Mouse (Mus musculus) limb, embryonic 10.5 days (tissue): ENCODE measurements around the gene Unc93b1. TPM values are rescaled to one million over a fixed set of nuclear protein-coding genes. Genes with fewer than 3 reads are reported as not detected.

Experiments
- DNase-seq: peaks from one replicate; pipeline ENCODE4 v3.0.0-alpha.2; 2017; ENCODE audit warnings: low spot score
- H3K27ac ChIP-seq: fragments of 300-500 bp; sonication (generic); 2 replicates; pipeline ENCODE4 v1.5.1; 2016; ENCODE audit warnings: mild to moderate bottlenecking
- H3K27me3 ChIP-seq: fragments of 300-500 bp; sonication (generic); 2 replicates; pipeline ENCODE4 v1.6.1; 2016; ENCODE audit warnings: low read depth, mild to moderate bottlenecking; ENCODE audit not compliant: poor library complexity, severe bottlenecking
- H3K36me3 ChIP-seq: fragments of 300-500 bp; sonication (generic); 2 replicates; pipeline ENCODE4 v1.6.1; 2016; ENCODE audit warnings: mild to moderate bottlenecking, moderate library complexity
- H3K4me1 ChIP-seq: fragments of 300-500 bp; sonication (generic); 2 replicates; pipeline ENCODE4 v1.6.1; 2016
- H3K4me3 ChIP-seq: fragments of 300-500 bp; sonication (generic); 2 replicates; pipeline ENCODE4 v1.5.1; 2016; ENCODE audit warnings: mild to moderate bottlenecking, moderate library complexity
- H3K9me3 ChIP-seq: fragments of 300-500 bp; sonication (generic); replicated peaks from 2 replicates; pipeline ENCODE4 v1.6.1; 2016; ENCODE audit warnings: mild to moderate bottlenecking
- WGBS: fragments of 180-500 bp; shearing (Covaris S2); methylation state at CpG from one replicate; pipeline ENCODE4 v1.1.7; 2016; 5-methylcytosine and 5-hydroxymethylcytosine counted together
- polyA plus RNA-seq: library from polyadenylated mRNA; unstranded; fragments of >200 nt; fragmentation: Nextera tagmentation; extraction: Ambion mirVana; gene quantifications from 2 replicates; pipeline ENCODE4 v1.2.1, GENCODE M21; 2016

Gene Unc93b1
- polyA plus RNA-seq, 1 experiment from 2014 or later = 6.7 TPM

DNA sequence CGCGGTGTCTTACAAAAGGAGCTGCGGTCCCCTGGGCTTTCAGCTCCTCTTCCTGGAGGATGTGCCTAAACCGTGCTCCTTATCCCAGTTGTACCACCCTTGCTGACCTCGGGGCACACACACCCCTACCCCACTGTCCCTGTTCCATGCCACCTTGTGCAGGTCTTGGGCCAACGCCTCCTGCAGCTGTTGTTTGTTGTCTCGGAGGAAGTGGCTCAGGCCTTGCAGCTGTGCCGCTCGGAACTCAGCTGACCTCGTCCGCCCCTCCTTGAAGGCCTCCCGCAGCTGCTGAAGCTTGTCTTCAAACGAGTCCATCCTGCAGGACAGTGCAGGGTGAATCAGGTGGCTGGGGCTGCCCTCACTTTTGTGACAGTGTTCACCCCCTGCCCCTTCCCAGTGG lies 11.4 kb upstream of the Unc93b1 start:
- no peak overlapping the region for H3K4me3 ChIP-seq
- peaks cover 9% of the 10 kb centered on the region; the same call in 1 of the 2 replicates for H3K4me1 ChIP-seq
- H3K36me3 ChIP-seq = no peaks in the 10 kb centered on the region
- DNase-seq = no peak
- no peaks in the 10 kb centered on the region for H3K9me3 ChIP-seq
- H3K27ac ChIP-seq = peak overlapping the region; percentile 44; the same call in 1 of the 2 replicates
- WGBS = 60% methylated on average over 13 of the region's 13 CpGs
- no peaks in the 10 kb centered on the region for H3K27me3 ChIP-seq

DNA sequence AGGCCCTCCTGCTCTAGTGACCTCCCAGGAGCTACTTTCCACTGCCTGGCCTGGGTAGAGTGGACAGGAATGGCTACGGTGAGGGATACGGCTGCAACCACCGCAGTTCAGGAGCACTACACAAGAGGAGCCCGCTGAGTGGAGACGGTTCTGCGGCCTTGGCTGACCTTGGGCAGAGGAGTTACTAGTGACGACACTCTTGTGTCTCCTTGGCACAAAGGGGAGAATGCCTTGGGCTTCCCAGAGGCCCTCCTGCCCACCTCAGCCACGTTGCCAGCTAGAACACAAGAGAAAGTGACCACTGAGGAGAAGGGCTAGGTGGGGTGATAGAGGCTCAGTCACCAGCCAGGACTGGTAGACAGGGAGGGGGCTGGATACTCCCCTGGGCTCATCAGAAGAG lies 10.8 kb upstream of the Unc93b1 start:
- Histone ChIP-seq H3K27me3 (no peaks in the 10 kb centered on the region), H3K4me1 (peaks cover 13% of the 10 kb centered on the region), H3K9me3 (no peaks in the 10 kb centered on the region), H3K36me3 (no peaks in the 10 kb centered on the region), H3K4me3 (no peak overlapping the region), H3K27ac (peak overlapping the region; percentile 44; the same call in 1 of the 2 replicates)
- 84% methylated on average over 8 of the region's 8 CpGs for WGBS
- DNase-seq = no peak

DNA sequence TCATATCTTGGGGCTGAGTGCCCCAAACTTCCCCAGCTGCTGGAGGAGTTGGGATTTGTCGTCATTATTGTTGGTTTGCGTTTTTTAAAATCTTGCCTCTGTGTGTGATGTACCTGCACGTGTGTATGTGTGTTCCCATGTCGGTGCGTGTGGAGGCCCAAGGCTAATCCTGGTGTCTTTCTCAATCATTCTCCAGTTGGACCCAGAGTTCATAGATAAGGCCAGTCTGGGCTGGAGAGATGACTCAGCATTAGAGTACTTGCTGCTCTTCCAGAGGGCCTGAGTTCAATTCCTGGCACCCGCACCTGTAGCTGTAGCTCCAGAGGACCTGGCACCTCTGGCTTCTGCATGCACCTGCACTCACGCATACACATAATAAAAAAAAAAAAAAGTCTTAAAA lies 10.1 kb upstream of the Unc93b1 start:
- no peaks in the 10 kb centered on the region for H3K27me3 ChIP-seq
- H3K36me3 ChIP-seq = no peaks in the 10 kb centered on the region
- no peak overlapping the region for H3K27ac ChIP-seq
- H3K9me3 ChIP-seq = no peaks in the 10 kb centered on the region
- peaks cover 19% of the 10 kb centered on the region for H3K4me1 ChIP-seq
- WGBS = 92% methylated on average over 7 of the region's 7 CpGs
- no peak for DNase-seq
- H3K4me3 ChIP-seq = no peak overlapping the region

DNA sequence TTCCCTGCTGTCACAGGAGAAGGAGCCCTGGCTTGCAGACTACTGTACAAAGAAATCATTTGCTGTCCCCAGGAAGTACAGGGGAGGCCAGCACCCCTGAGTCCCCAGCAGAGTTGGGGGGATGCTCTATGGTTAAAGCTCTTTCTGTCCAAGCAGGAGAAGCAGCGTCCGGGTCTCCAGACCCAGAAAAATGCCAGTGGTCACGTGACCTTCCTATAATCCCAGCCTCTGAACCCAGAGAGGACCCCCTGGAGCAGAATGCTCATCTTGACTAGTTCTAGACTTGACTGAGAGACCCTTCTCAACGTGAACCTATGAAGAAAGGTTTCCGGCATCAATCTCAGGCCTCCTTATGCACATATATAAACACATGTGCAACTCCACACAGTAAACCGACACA lies 9.1 kb upstream of the Unc93b1 start:
- H3K4me3 ChIP-seq = no peak overlapping the region
- H3K27ac ChIP-seq = no peak overlapping the region
- H3K4me1 ChIP-seq = peaks cover 20% of the 10 kb centered on the region
- no peak for DNase-seq
- H3K9me3 ChIP-seq = no peaks in the 10 kb centered on the region
- H3K36me3 ChIP-seq = no peaks in the 10 kb centered on the region
- no peaks in the 10 kb centered on the region for H3K27me3 ChIP-seq
- WGBS = 84% methylated on average over 6 of the region's 6 CpGs

DNA sequence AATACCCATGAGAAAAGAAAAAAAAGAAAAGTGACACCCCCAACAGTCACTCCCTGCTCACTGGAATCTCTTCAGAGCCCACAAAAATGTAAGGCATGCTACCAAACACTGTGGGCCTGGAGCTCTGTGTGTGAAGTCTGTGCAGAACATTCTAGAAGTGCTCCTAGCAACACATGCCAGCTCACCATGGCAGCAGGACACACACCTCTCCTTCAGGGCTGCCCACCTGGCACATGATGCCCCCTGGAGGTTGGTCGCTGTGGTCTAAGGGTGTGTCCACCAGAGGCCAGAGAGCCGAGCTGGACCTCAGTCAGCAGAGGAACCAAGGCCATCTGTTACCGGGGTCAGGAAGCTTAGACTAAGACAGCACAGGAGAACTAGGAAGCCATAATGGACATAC lies 8.7 kb upstream of the Unc93b1 start:
- peaks cover 20% of the 10 kb centered on the region for H3K4me1 ChIP-seq
- no peaks in the 10 kb centered on the region for H3K36me3 ChIP-seq
- 69% methylated on average over 3 of the region's 3 CpGs for WGBS
- DNase-seq = no peak
- H3K27ac ChIP-seq = no peak overlapping the region
- no peaks in the 10 kb centered on the region for H3K9me3 ChIP-seq
- H3K4me3 ChIP-seq = no peak overlapping the region
- H3K27me3 ChIP-seq = no peaks in the 10 kb centered on the region

DNA sequence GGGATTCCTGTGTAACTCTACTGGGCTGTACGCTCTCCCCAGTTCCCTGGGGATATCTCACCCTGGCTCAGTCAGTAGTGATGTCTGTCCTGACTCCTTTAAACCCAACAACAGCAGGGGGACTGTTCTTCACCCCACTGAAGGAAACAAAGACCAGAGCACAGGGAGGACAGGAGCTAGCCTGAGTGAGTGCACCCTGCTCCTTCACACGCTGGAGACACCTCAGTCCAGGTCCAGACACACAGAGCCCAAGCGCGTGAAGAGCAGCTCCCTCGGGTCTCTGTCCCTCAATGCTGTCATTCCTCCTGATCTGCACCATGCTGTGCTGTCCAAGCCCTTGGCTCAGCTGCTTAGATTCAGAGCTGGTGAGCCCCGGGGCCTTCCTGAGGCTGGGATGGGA lies 8.3 kb upstream of the Unc93b1 start:
- 67% methylated on average over 6 of the region's 6 CpGs for WGBS
- Histone ChIP-seq H3K9me3 (no peaks in the 10 kb centered on the region), H3K4me1 (peaks cover 20% of the 10 kb centered on the region), H3K27me3 (no peaks in the 10 kb centered on the region), H3K4me3 (no peak overlapping the region), H3K27ac (no peak overlapping the region), H3K36me3 (no peaks in the 10 kb centered on the region)
- DNase-seq = no peak

DNA sequence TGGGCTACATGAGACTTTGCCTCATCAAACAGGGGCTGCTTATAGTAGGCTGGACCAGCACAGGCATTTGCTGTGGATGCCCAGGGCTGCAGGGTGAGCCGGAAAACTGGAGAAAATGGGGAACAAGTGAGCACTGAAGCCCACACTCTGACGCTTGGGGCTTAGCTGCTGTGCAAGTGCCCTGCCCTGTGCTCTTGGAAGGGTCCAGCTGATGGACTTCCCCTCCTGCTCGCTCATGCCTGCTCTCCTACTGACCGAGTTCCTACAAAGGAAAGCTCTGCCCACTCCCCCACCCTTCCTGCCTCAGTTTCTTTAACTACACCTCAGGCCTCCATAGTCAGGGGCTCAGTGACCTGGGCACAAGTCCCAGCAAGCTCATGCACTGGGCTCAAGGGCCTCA lies 7.0 kb upstream of the Unc93b1 start:
- WGBS = 94% methylated on average over 4 of the region's 4 CpGs
- no peaks in the 10 kb centered on the region for H3K36me3 ChIP-seq
- no peak overlapping the region for H3K4me3 ChIP-seq
- H3K9me3 ChIP-seq = no peaks in the 10 kb centered on the region
- no peak overlapping the region for H3K27ac ChIP-seq
- H3K27me3 ChIP-seq = no peaks in the 10 kb centered on the region
- no peak for DNase-seq
- H3K4me1 ChIP-seq = peaks cover 20% of the 10 kb centered on the region

DNA sequence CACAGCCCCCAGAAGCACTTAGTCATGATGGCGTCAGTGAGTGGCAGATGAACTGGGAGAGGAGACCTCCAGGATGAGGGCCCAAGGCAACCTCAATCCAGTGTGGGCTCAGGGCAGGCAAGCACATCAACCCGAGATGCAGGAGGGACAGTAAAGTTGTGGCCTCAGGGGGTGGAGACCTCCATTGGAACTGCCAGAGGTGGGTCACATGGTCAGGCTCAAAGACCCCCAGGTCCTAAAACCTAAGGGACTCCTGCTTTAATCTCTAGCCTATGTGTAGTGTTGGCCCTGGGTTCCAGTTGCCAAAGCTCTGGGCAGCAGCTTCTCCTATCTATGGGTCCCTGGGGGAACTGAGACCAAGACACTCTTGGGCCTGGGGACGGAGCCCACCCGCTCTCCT lies 6.2 kb upstream of the Unc93b1 start:
- Histone ChIP-seq H3K36me3 (no peaks in the 10 kb centered on the region), H3K4me1 (peaks cover 17% of the 10 kb centered on the region), H3K9me3 (no peaks in the 10 kb centered on the region), H3K4me3 (no peak overlapping the region), H3K27me3 (no peaks in the 10 kb centered on the region), H3K27ac (0 out of 2 replicates have a peak overlapping the region, but pooled peaks have one; percentile 30)
- DNase-seq = no peak
- 82% methylated on average over 4 of the region's 4 CpGs for WGBS

DNA sequence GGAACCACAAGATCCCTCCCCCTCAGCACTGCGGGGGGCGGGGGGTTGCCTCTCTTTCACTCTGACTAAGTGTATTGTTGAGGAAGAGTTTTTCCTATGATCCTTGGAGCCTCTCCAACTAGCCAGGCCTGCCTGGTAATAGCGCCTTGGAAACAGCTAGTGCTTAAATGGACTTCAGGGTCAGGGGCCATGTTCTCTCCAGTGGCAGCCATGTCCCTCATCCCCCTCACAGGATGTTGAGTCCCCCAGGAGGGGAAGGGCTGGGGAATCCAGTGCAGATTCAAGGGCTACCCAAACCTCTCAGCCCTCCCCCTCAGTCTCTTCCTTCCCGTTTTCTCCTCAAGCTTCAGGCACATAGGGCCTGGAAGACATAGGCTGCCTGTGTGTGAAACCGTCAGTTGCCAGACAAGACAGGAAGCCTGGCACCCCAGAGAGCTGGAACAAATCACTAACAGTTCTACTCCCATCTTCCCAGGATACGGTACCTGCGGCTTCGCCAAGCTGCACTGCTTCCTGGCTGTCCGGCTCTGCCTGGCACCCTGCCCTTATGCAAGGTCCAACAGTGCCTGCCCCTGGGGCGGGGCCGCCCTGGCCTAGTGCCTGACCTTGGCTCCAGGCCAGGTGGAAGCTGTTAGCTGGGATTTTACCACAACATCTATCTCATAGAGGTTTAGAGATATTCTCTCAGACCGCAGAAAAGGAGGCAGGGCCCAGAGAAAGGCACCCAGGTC lies 5.6 kb upstream of the Unc93b1 start, which contains the start of gene Aldh3b1:
TSS of gene Aldh3b1 (minus strand) at position 598 of the 731 bp plus-strand sequence.
- H3K4me3 ChIP-seq = no peak within 1 kb of the TSS
- H3K4me1 ChIP-seq = peaks cover 11% of the 10 kb centered on the region
- H3K36me3 ChIP-seq = no peaks in the 10 kb centered on the region
- H3K27me3 ChIP-seq = no peaks in the 10 kb centered on the region
- H3K9me3 ChIP-seq = no peaks in the 10 kb centered on the region
- WGBS = 66% methylated on average over 12 of the region's 12 CpGs
- H3K27ac ChIP-seq = 0 out of 2 replicates have a peak within 1 kb of the TSS, but pooled peaks have one; percentile 30
- DNase-seq = no peak

DNA sequence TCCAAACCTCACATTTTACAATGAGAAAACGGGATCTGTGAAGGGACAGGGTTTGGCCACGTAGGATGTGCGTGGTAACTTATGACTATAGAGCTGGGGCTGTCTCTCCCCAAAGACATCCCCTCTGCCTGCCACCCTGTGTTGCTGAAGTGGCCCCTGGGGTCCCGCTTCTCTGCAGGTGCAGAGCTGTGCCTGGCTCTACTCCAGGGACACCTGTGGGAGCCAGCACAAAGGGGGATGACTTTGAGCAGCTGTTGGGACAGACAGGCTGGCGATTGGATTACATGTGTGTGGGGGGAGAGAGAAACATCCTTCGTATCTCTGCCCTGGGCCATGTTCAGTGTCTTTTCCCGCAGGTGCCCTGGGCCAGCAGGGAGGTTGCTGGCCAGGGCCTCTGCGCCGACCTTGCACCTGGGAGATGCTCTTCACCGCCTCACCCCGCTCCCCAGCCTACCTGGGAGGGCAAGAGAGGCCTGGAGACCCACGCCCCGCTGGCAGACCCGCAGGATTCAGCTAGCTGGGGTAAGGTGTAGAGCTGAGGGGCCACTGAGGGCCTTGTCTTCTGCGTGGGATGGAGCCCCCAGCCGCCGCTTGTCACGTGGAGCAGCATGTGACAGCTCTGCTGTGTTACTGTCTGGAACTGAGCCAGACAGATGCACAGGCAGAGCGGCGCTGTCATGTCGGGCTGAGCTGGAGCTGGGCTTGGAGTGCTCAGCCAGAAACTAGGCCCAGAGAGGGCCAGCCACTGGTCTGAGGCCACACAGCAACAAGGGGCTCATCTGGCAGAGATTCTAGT lies 4.5 kb upstream of the Unc93b1 start:
- Histone ChIP-seq H3K4me3 (no peak overlapping the region), H3K27me3 (no peaks in the 10 kb centered on the region), H3K9me3 (no peaks in the 10 kb centered on the region), H3K27ac (no peak overlapping the region), H3K4me1 (peaks cover 18% of the 10 kb centered on the region), H3K36me3 (no peaks in the 10 kb centered on the region)
- WGBS = 79% methylated on average over 21 of the region's 21 CpGs
- no peak for DNase-seq

DNA sequence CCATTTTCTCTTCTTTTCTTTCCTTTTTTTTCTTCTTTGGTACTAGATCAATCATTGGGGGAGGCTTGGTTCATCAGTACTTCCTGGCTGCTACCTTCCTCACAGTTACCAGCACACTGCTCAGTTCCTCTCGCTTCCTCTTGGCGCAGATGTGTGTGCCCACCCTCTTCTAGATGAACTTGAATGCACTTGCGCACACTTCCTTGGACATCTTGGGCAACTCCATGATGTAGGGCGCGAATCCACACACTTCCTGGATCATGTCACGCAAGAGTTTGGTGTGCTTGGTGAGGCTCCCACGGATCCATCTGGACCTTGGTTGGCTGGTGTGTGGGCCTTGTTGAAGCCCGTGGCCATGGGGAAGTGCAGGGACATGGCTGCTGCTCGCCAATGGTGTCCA lies 3.3 kb upstream of the Unc93b1 start:
- H3K27ac ChIP-seq = no peak overlapping the region
- H3K4me1 ChIP-seq = peaks cover 29% of the 10 kb centered on the region
- H3K4me3 ChIP-seq = no peak overlapping the region
- H3K36me3 ChIP-seq = no peaks in the 10 kb centered on the region
- H3K9me3 ChIP-seq = no peaks in the 10 kb centered on the region
- H3K27me3 ChIP-seq = peaks cover 7% of the 10 kb centered on the region
- 92% methylated on average over 9 of the region's 9 CpGs for WGBS
- DNase-seq = no peak

DNA sequence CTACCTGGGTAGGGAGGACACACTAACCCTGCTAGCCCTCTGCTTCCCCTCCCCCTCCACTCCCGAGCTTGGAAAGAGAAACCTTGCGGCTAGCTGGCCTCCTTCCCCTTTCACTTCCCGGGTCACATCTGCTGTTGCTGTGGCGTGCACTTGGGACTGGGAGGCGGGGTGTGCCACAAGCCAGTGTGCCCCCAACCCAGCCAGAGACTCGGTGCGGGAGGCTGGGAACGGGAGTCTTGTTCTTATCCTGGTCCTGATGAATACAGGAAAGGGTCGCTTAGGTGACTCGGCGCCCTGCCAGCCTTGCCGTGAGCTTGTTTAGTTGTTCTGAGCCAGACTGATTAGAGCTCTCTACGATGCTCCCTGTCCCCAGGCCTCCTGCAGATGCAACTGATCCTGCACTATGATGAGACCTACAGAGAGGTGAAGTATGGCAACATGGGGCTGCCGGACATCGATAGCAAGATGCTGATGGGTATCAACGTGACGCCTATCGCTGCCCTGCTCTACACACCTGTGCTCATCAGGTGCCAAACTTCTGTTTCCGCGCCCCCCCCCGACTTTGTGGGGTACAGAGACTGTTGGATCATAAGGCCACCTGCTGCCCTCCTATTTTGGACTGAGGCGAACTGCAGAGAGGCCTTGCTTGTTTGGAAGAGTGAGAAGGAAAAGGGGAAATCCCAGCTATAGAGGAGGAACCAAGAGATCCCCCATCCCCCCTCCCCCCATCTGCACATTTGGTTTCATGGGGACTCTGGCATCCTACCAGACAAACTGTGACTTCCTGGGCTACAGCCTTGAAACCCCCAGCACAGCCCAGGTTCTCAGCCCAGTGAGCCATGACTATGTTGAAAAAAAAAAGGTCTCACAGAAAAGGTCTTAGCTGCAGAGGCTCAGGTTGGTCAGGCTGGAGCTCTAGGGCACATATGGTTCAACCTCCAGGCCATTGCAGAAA lies 1.2 kb downstream of the Unc93b1 start:
- Histone ChIP-seq H3K36me3 (no peaks in the 10 kb centered on the region), H3K27ac (peak overlapping the region; percentile 81), H3K4me1 (peaks cover 18% of the 10 kb centered on the region), H3K4me3 (peak overlapping the region; percentile 59), H3K27me3 (peaks cover 13% of the 10 kb centered on the region), H3K9me3 (no peaks in the 10 kb centered on the region)
- DNase-seq = peak; percentile 68
- WGBS = 8% methylated on average over 22 of the region's 22 CpGs
